Mouse (Mus musculus) urinary bladder, postnatal 36 days (tissue): ENCODE measurements around the gene Pde5a.
A peak's percentile ranks its signal among the peaks of the same experiment; 100 is the strongest.

Experiments used
- DNase-seq, 2 experiments: peaks; one replicate each; pipeline ENCODE4 v3.0.0; 2022; ENCODE audit warnings: low spot score in 2 of 2, mixed read lengths in 1 of 2

The Pde5a gene

GRCm38 (mm10) chr3:122848410-122849034, 119.8 kb downstream of the Pde5a start:
- no peak for DNase-seq

DNA sequence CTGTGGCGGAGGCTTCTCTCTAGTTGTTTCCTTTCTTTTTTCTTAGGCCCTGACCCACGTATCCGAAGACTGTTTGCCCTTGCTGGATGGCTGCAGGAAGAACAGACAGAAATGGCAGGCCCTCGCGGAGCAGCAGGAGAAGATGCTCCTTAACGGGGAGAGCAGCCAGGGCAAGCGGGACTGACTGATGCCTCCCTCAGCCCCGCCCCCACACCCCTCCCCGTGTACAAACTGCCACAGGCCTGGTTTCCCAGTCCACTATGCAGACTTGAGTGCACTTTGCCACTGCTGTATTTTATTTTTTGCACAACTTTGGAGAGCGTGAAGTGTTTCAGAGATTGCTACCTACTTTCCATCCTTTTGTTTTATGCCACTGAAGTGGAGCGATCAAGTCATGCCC, 126.4 kb downstream of the Pde5a start:
- no peak for DNase-seq

- DNase-seq: no peak
Observed at GRCm38 (mm10) chr3:122859829-122860228, 131.1 kb downstream of the Pde5a start.

DNA sequence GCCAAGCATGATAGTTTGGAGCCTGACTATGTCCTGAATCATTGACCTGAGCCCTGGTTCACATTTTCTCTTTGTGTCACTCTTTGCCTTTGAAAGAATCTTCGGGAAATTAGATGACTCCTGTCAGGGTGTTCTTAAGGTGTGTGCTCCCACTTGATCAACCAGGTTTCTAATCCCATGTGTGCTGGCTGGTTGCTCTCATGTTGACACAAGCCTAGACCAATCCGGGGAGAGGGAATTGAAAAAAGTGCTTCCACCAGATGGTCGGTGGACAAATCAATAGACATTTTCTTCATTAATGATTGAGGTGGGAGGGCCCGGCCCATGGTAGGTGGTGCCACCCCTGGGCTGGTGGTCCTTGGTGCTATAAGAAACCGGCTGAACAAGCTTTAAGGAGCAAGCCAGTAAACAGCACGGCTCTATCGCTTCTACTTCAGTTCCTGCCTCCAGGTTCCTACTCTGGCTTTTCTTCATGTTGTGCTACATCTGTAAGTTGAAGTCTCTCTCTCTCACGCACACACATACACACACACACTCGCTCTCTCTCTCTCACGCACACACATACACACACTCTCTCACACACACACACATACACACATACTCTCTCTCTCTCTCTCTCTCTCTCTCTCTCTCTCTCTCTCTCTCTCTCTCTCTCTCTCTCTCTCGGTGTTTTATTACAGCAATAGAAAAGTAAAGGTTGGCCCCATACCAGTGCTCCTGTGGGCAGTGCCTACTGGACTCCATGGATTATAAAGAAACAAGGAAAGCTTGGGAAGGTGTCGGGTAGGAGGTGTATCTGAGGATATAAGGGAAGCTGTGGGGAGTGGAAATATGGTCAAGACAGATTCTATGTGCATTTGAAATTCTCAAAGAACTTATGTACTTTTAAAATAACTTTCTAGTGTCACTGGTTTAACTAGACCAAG, 132.1 kb downstream of the Pde5a start:
- DNase-seq: no peak

DNA sequence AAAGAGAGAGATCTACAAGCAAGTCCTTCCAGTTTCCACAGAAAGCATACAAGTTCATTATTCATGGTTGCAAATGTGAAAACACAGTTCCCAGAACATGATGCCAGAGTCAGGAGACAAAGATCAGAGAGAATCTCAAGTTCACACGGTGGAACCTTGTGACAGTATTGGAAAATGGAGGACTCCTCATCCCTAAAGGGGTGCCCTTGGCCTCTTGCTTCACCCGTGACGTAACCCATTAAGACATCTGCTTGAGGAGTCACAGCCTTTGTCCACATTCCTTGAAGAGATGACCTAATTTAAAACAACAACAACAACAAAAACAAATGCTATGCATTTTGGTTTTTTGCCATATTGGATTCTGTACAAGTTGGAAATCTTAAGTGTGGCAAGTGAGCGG, 136.3 kb downstream of the Pde5a start:
- DNase-seq: no peak

- no peak for DNase-seq
Observed at GRCm38 (mm10) chr3:122868270-122868669, 139.5 kb downstream of the Pde5a start.

DNA sequence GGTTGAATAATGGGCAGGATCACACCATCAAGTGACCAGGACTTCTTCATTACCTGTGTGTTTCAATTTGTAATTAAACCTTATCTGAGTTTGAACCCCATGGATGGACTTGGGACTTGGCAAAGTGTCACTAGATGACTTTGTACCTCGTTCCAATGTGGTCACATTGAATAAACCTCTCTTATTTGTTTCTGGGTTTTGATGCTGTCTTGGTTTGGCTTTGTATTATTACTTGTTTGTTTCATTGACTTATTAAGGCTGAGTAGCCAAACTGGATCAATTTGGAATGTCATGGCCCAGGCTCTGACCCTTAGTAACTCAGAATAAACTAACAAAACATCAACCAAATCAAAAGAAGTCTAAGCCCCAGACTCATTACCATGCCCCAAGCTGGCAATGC, 142.8 kb downstream of the Pde5a start:
- DNase-seq: no peak

DNA sequence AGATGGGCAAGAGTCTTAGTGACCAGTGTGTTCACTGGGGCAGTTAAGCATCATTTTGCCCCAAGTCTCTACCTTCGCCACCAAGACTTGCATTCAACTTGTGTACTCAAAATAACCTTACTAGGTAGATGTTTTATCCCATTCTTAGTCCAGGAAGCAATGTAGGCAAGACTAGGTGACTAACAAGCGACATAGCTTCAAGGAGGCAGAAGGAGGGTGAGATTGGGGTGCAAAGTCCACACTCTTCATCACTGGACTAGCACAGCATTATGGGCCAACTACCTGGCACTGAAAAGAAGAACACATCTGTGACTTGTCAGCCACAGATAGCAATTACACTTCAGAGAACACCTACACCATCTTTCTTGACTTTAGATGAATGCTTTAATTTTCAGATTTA, 148.1 kb downstream of the Pde5a start:
- no peak for DNase-seq

DNA sequence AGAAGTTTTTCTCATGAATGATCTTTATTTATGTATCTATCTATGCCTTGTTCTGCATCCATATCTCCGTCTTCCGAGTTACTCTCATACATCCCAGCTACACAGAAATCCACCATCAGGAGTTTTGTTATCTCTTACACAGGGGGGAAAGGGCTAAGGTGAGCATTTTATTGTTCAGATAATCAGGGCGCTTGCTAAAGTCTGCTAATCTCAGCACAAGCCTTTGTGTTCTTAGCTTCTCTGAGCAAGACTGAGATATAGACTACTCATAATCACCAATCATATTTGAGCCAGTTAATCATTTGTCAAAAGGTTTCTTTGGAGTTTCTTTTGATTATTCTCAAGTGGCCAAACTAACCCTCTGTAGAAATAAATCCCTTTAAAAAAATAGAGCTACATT, 148.8 kb downstream of the Pde5a start:
- DNase-seq: no peak

GRCm38 (mm10) chr3:122878705-122879315, 150.1 kb downstream of the Pde5a start:
- DNase-seq: no peak

DNA sequence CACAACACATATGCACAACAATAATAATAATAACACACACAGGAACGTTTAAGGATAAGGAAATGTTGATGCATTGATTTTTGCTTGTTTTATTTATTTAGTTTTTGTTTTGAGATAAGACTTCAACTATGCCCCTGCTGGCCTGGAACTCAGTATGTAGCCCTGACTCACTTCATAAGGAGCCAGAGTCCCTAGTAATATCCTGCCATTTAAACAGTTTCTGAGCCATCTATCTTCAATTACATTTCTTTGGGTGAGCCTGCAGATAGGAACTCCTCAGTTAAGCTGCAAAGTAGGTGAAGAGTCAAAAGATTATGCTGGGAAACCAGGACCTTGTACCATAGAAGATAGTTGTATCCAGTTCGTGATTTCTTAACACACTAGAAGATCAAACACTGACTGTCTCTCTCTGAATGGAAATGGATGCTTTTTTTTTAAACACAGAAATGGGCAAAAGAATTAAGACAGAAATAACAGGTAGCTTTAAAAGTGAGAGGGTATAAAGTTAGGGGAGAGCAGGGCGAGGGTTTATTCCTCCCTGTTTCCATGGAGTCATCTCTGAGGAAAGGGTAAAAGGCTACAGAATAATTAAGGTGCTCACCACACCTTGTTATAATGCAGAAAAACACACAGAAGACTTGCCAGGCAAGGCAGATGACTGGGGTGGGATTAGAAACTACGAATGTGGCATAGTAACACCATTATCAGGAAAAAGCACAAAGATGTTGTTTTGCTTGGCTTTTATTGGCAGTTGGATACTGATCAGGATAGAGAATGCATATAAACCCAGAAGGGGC, 159.0 kb downstream of the Pde5a start:
- DNase-seq: no peak

DNA sequence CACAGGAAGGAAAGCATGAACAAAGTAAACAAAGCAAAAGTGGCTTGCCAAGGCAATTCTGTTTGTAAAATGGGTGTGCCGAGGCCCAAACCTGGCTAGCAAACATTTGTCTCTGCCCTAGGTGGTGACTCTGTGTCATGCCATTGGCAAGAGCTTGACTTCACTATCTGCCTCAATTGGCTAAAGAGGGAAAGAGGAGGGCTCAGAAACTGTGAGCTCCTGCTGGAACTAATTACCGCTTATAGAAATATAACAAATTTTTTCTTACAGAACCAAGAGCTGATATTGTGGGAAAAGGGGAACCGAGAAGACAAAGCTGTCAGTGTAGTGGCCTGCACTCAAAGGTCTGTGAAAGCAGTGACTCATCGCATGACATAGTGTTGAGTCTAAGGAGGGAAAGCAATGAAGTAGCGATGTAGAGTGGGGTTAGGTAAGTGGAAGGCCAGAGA, 159.6 kb downstream of the Pde5a start:
- peak; percentile 48 to 61 for DNase-seq

DNA sequence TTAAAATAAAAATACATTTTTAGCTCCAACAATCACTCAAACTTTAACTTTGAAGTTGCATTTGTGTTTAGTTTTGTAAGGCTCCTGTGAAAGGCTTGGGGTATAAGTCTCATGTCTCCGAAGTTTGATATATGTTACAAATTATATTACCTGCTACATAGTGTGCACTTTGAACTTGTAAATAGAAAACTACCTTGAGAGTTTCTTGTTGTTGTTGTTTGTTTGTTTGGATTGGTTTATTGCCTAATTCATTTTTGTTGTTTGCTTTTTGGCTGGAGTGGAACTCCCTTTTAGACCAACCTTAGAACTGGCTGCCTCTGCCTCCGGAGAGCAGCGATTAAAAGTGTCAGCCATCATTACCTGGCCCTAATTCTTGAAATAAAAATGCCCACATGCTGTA, 166.0 kb downstream of the Pde5a start, which contains the start of gene Fabp2:
Gene Fabp2, plus strand, starts transcription at position 301 of the 400 bp plus-strand sequence.
- DNase-seq: no peak

GRCm38 (mm10) chr3:122895189-122895731, 166.5 kb downstream of the Pde5a start:
- no peak for DNase-seq

- DNase-seq: no peak
Observed at GRCm38 (mm10) chr3:122898254-122898653, 169.5 kb downstream of the Pde5a start.

DNA sequence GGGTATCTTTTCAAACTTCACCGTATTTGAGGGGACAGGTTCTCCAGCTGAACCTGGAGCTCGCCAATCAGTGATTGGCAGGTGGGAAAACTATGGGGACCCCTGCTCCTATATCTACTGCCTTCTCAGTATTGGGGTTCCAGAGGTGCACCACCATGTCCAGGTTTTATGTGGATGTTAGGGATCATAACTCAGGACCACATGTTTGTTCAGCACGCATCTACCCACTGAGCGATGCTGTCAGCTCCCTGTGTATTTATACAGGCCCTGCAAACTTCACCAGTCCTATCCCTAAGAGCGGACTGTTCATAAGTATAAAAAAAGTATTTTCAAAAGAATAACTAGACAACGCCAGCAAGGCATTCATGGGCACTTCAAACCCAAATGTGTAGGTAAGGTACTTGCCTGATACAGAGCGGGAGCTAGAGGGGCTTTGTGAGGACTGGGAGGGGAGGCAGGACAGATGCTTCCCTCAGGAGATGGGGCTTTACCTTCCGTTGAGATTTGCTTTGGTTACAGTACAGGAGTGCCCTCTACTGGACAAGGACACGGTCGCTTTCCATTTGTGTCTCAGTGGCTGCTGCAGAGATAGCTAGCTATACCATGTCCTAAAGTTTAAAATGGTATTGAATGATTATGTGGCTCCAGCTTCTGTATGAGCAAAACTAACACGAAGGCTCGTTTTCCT, 175.1 kb downstream of the Pde5a start:
- DNase-seq: peak in 1 of 2 experiments; percentile 29

GRCm38 (mm10) chr3:122907841-122908240, 179.1 kb downstream of the Pde5a start:
- no peak for DNase-seq
